Mouse (Mus musculus) limb, embryonic 14.5 days (tissue): ENCODE data around the gene Arhgef28. TPM values are rescaled to one million over a fixed set of nuclear protein-coding genes. Genes with fewer than 3 reads are reported as not detected.

ENCODE experiments used
- ATAC-seq: fragments of 200-750 bp; cut with Nextera tagmentation; 2 replicates; pipeline ENCODE4 v1.8.0; 2017; ENCODE audit warnings: low read depth, moderate number of reproducible peaks, moderate TSS enrichment; ENCODE audit not compliant: low FRiP score
- DNase-seq: peaks from one replicate; pipeline ENCODE4 v3.0.0-alpha.2; 2015; ENCODE audit warnings: low spot score
- H3K27ac ChIP-seq: fragments of 300-500 bp; sonication (generic); replicated peaks from 2 replicates; pipeline ENCODE4 v1.5.1; 2014; ENCODE audit warnings: low read depth, mild to moderate bottlenecking, low read length, moderate library complexity, mixed read lengths
- H3K27me3 ChIP-seq: fragments of 300-500 bp; sonication (generic); 2 replicates; pipeline ENCODE4 v1.6.1; 2014; ENCODE audit warnings: low read length, mixed read lengths; ENCODE audit not compliant: control insufficient read depth, insufficient read depth
- H3K36me3 ChIP-seq: fragments of 300-500 bp; sonication (generic); 2 replicates; pipeline ENCODE4 v1.6.1; 2014; ENCODE audit warnings: mild to moderate bottlenecking, low read length, moderate library complexity, mixed read lengths; ENCODE audit not compliant: control insufficient read depth, insufficient read depth
- H3K4me1 ChIP-seq: fragments of 300-500 bp; sonication (generic); 2 replicates; pipeline ENCODE4 v1.6.1; 2014; ENCODE audit warnings: antibody characterized with exemption, low read length, mixed read lengths; ENCODE audit not compliant: control insufficient read depth, insufficient read depth
- H3K4me2 ChIP-seq: fragments of 300-500 bp; sonication (generic); replicated peaks from 2 replicates; pipeline ENCODE4 v1.6.1; 2014; ENCODE audit warnings: low read depth, mild to moderate bottlenecking, low read length, moderate library complexity; ENCODE audit not compliant: severe bottlenecking
- H3K4me3 ChIP-seq: fragments of 300-500 bp; sonication (generic); replicated peaks from 2 replicates; pipeline ENCODE4 v1.5.1; 2014; ENCODE audit warnings: low read length
- H3K9ac ChIP-seq: fragments of 300-500 bp; sonication (generic); 2 replicates; pipeline ENCODE4 v1.6.1; 2014; ENCODE audit warnings: mild to moderate bottlenecking, low read depth, low read length, moderate library complexity; ENCODE audit not compliant: severe bottlenecking
- H3K9me3 ChIP-seq: fragments of 300-500 bp; sonication (generic); 2 replicates; pipeline ENCODE4 v1.6.1; 2016; ENCODE audit warnings: low read length; ENCODE audit not compliant: control insufficient read depth
- POLR2A ChIP-seq: fragments of 200-500 bp; IDR thresholded peaks from 2 replicates; pipeline ENCODE4 v1.8.0; 2012; ENCODE audit warnings: inconsistent platforms, mild to moderate bottlenecking, moderate library complexity, borderline replicate concordance; ENCODE audit not compliant: insufficient read depth, insufficient read length; ENCODE audit errors: extremely low read depth
- WGBS: fragments of 180-500 bp; shearing (Covaris S2); extraction: QIAGEN DNeasy Blood & Tissue Kit; methylation state at CpG from one replicate; pipeline ENCODE4 v1.1.7; 2014; 5-methylcytosine and 5-hydroxymethylcytosine counted together
- polyA plus RNA-seq, 2 experiments: library from polyadenylated mRNA; depleted of rRNA in 1 of 2; stranded (reverse) in 1 of 2; unstranded in 1 of 2; fragments of >200 nt; fragmentation: Nextera tagmentation in 1 of 2; extraction: Ambion mirVana in 1 of 2; gene quantifications; 2 replicates each; pipeline versions ENCODE4 v1.2.1 to v1.2.3; 2012 to 2014

The Arhgef28 gene
- polyA plus RNA-seq, 2 experiments = 8.1 to 12.9 TPM

DNA sequence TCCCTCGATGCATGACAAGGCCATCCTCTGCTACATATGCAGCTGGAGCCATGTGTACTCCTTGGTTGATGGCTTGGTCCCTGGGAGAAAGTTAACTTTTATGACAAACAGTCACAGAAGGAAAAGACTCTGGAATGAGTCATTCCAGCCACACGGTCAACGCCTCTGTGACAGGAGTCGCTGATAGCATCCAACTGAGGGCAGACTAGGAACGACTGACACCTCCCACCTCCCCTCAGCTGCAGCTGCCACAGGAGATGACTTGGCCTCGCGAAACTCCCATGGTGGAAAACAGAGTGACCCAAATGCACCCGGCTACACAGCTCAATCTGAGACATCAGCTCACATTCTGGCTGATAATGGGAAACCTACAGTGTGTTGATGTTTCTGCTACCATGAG is 215.3 kb downstream of the Arhgef28 start:
- H3K9ac ChIP-seq = no peak overlapping the region
- 0 out of 2 replicates have a peak, but pooled peaks cover 3% of the 10 kb centered on the region for H3K36me3 ChIP-seq
- H3K27me3 ChIP-seq = no peaks in the 10 kb centered on the region
- 61% methylated on average over 8 of the region's 8 CpGs for WGBS
- DNase-seq (no peak), ATAC-seq (no peak)
- no peak for TF ChIP-seq POLR2A
- no peaks in the 10 kb centered on the region for H3K9me3 ChIP-seq
- H3K4me2 ChIP-seq = no peak overlapping the region
- no peak overlapping the region for H3K27ac ChIP-seq
- no peaks in the 10 kb centered on the region for H3K4me1 ChIP-seq
- no peak overlapping the region for H3K4me3 ChIP-seq

DNA sequence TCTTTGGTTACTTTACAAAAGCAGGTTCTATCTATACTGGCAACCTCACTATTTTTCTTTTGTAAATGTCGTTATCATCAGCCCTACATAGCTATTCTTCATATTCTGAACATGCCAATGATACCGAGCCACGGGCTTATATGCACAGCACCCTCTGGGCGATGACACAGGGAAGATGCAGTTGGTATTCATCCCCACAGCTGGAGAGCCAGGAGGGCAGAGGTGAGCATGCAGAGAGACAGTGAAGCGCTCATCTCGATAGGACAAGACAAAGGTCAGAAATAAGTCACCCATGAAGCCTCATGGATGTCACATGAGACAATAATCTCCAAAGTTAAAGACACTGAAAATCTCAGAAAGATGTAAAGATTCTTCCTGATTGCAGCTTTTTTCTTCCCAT is 217.4 kb downstream of the Arhgef28 start:
- Histone ChIP-seq H3K4me2 (no peak overlapping the region), H3K4me1 (no peaks in the 10 kb centered on the region), H3K9ac (no peak overlapping the region), H3K9me3 (no peaks in the 10 kb centered on the region), H3K4me3 (no peak overlapping the region), H3K27me3 (no peaks in the 10 kb centered on the region), H3K36me3 (0 out of 2 replicates have a peak, but pooled peaks cover 6% of the 10 kb centered on the region), H3K27ac (no peak overlapping the region)
- TF ChIP-seq POLR2A = no peak
- DNase-seq = no peak
- ATAC-seq = no peak
- WGBS = 89% methylated on average over 6 of the region's 6 CpGs

GRCm38 (mm10) chr13:97986691-97987090 is 219.5 kb downstream of the Arhgef28 start:
- 93% methylated on average over 6 of the region's 6 CpGs for WGBS
- H3K4me1 ChIP-seq = peaks cover 3% of the 10 kb centered on the region; the same call in 1 of the 2 replicates
- no peak overlapping the region for H3K9ac ChIP-seq
- ATAC-seq (no peak), DNase-seq (no peak)
- no peak for TF ChIP-seq POLR2A
- no peaks in the 10 kb centered on the region for H3K27me3 ChIP-seq
- H3K36me3 ChIP-seq = 0 out of 2 replicates have a peak, but pooled peaks cover 7% of the 10 kb centered on the region
- no peaks in the 10 kb centered on the region for H3K9me3 ChIP-seq
- H3K27ac ChIP-seq = no peak overlapping the region
- H3K4me3 ChIP-seq = no peak overlapping the region
- no peak overlapping the region for H3K4me2 ChIP-seq

GRCm38 (mm10) chr13:97977104-97977503 is 229.1 kb downstream of the Arhgef28 start:
- no peak for TF ChIP-seq POLR2A
- H3K36me3 ChIP-seq = peaks cover 16% of the 10 kb centered on the region
- no peaks in the 10 kb centered on the region for H3K27me3 ChIP-seq
- H3K9ac ChIP-seq = no peak overlapping the region
- no peak overlapping the region for H3K4me3 ChIP-seq
- DNase-seq = no peak
- H3K9me3 ChIP-seq = no peaks in the 10 kb centered on the region
- 85% methylated on average over 9 of the region's 9 CpGs for WGBS
- H3K4me1 ChIP-seq = peaks cover 4% of the 10 kb centered on the region; the same call in 1 of the 2 replicates
- H3K27ac ChIP-seq = no peak overlapping the region
- no peak overlapping the region for H3K4me2 ChIP-seq
- ATAC-seq = no peak

GRCm38 (mm10) chr13:97976642-97977041 is 229.6 kb downstream of the Arhgef28 start:
- Histone ChIP-seq H3K36me3 (peaks cover 16% of the 10 kb centered on the region), H3K9ac (no peak overlapping the region), H3K27me3 (no peaks in the 10 kb centered on the region), H3K4me3 (no peak overlapping the region), H3K27ac (no peak overlapping the region), H3K4me1 (peaks cover 1% of the 10 kb centered on the region; the same call in 1 of the 2 replicates), H3K9me3 (no peaks in the 10 kb centered on the region), H3K4me2 (no peak overlapping the region)
- DNase-seq (no peak), ATAC-seq (no peak)
- no peak for TF ChIP-seq POLR2A
- 83% methylated on average over 2 of the region's 2 CpGs for WGBS
